Mouse (Mus musculus) liver, adult 2 months (tissue): ENCODE results near the gene Rab11fip4. TPM values are rescaled to one million over a fixed set of nuclear protein-coding genes. Genes with fewer than 3 reads are reported as not detected.
A peak's percentile ranks its signal among the peaks of the same experiment; 100 is the strongest.

Experiments used
- DNase-seq: peaks from one replicate; pipeline ENCODE4 v3.0.0-alpha.2; 2011; ENCODE audit warnings: low read depth, low spot score; ENCODE audit errors: extremely low read depth
- H3K27ac ChIP-seq: fragments of 200-500 bp; replicated peaks from 2 replicates; pipeline ENCODE4 v1.5.1; 2012; ENCODE audit warnings: low read depth, mild to moderate bottlenecking, control low read depth, inconsistent platforms, low read length; ENCODE audit not compliant: insufficient read depth
- H3K27me3 ChIP-seq: fragments of 200-500 bp; 2 replicates; pipeline ENCODE4 v1.6.1; 2012; ENCODE audit warnings: mild to moderate bottlenecking, moderate library complexity, low read length, inconsistent platforms; ENCODE audit not compliant: control insufficient read depth, insufficient read depth
- H3K36me3 ChIP-seq: fragments of 200-500 bp; 2 replicates; pipeline ENCODE4 v1.6.1; 2012; ENCODE audit warnings: low read length, inconsistent platforms; ENCODE audit not compliant: control insufficient read depth, insufficient read depth
- H3K4me1 ChIP-seq: fragments of 200-500 bp; 2 replicates; pipeline ENCODE4 v1.6.1; 2011; ENCODE audit warnings: low read length; ENCODE audit not compliant: control insufficient read depth, insufficient read depth
- H3K4me3 ChIP-seq: fragments of 200-500 bp; 2 replicates; pipeline ENCODE4 v1.5.1; 2011; ENCODE audit warnings: low read depth, mild to moderate bottlenecking, control low read depth, low read length, moderate library complexity; ENCODE audit not compliant: insufficient read depth
- H3K79me2 ChIP-seq: fragments of 200-500 bp; 2 replicates; pipeline ENCODE4 v1.6.1; 2012; ENCODE audit warnings: inconsistent platforms, mild to moderate bottlenecking, low read length, moderate library complexity; ENCODE audit not compliant: control insufficient read depth, insufficient read depth
- H3K9ac ChIP-seq: fragments of 200-500 bp; 2 replicates; pipeline ENCODE4 v1.6.1; 2012; ENCODE audit warnings: low read depth, mild to moderate bottlenecking, control low read depth, inconsistent platforms, low read length
- CTCF ChIP-seq: fragments of 200-500 bp; IDR thresholded peaks from 2 replicates; pipeline ENCODE4 v1.5.1; 2011; ENCODE audit warnings: low read depth, low read length, control low read depth
- POLR2A ChIP-seq: fragments of 200-500 bp; IDR thresholded peaks from 2 replicates; pipeline ENCODE4 v1.6.1; 2011; ENCODE audit warnings: low read length, control low read depth; ENCODE audit not compliant: insufficient read depth; ENCODE audit errors: extremely low read depth
- WGBS: fragments of 180-500 bp; shearing (Covaris S2); methylation state at CpG from one replicate; pipeline ENCODE4 v1.1.7; 2018; 5-methylcytosine and 5-hydroxymethylcytosine counted together
- polyA plus RNA-seq: library from polyadenylated mRNA; depleted of rRNA; stranded (reverse); fragments of >200 nt; gene quantifications from 2 replicates; pipeline ENCODE4 v1.2.3, GENCODE M21; 2012
- total RNA-seq: library from RNA; depleted of rRNA; stranded (reverse); fragments of >200 nt; gene quantifications from 2 replicates; pipeline ENCODE4 v1.2.3, GENCODE M21; 2014

Gene Rab11fip4
- total and polyA plus RNA-seq, 2 experiments = 3.1 to 8.1 TPM

GRCm38 (mm10) chr11:79725005-79725404 lies 134.0 kb downstream of the Rab11fip4 start:
- peak; percentile 90 for DNase-seq
- WGBS = 39% methylated on average over 6 of the region's 6 CpGs

GRCm38 (mm10) chr11:79729231-79730047 lies 138.4 kb downstream of the Rab11fip4 start:
- TF ChIP-seq POLR2A = no peak
- no peak for TF ChIP-seq CTCF
- Histone ChIP-seq H3K9ac (no peak overlapping the region), H3K4me1 (peaks cover 12% of the 10 kb centered on the region), H3K27ac (no peak overlapping the region), H3K36me3 (peaks cover 13% of the 10 kb centered on the region; the same call in 1 of the 2 replicates), H3K4me3 (no peak overlapping the region), H3K27me3 (no peaks in the 10 kb centered on the region), H3K79me2 (peaks cover 18% of the 10 kb centered on the region; the same call in 1 of the 2 replicates)
- 36% methylated on average over 13 of the region's 13 CpGs for WGBS
- peak; percentile 48 for DNase-seq

More at GRCm38 (mm10) chr11:79725005-79725404, 134.0 kb downstream of the Rab11fip4 start:
- no peaks in the 10 kb centered on the region for H3K27me3 ChIP-seq
- TF ChIP-seq CTCF (no peak), POLR2A (no peak)
- no peak overlapping the region for H3K4me3 ChIP-seq
- H3K79me2 ChIP-seq = peaks cover 25% of the 10 kb centered on the region; the same call in 1 of the 2 replicates
- H3K4me1 ChIP-seq = peaks cover 41% of the 10 kb centered on the region
- no peak overlapping the region for H3K9ac ChIP-seq
- H3K27ac ChIP-seq = peak overlapping the region; percentile 53
- H3K36me3 ChIP-seq = peaks cover 4% of the 10 kb centered on the region; the same call in 1 of the 2 replicates

GRCm38 (mm10) chr11:79730462-79730861 lies 139.4 kb downstream of the Rab11fip4 start:
- H3K4me3 ChIP-seq = no peak overlapping the region
- no peak overlapping the region for H3K9ac ChIP-seq
- H3K36me3 ChIP-seq = peaks cover 15% of the 10 kb centered on the region; the same call in 1 of the 2 replicates
- peaks cover 4% of the 10 kb centered on the region for H3K4me1 ChIP-seq
- TF ChIP-seq CTCF (no peak), POLR2A (no peak)
- peaks cover 14% of the 10 kb centered on the region; the same call in 1 of the 2 replicates for H3K79me2 ChIP-seq
- H3K27ac ChIP-seq = no peak overlapping the region
- WGBS = 100% methylated on average over 2 of the region's 2 CpGs
- H3K27me3 ChIP-seq = no peaks in the 10 kb centered on the region
- no peak for DNase-seq

- peaks cover 15% of the 10 kb centered on the region; the same call in 1 of the 2 replicates for H3K36me3 ChIP-seq
- no peak overlapping the region for H3K9ac ChIP-seq
- peaks cover 6% of the 10 kb centered on the region for H3K4me1 ChIP-seq
- 94% methylated on average over 5 of the region's 5 CpGs for WGBS
- H3K4me3 ChIP-seq = no peak overlapping the region
- H3K27ac ChIP-seq = no peak overlapping the region
- H3K79me2 ChIP-seq = peaks cover 4% of the 10 kb centered on the region; the same call in 1 of the 2 replicates
- DNase-seq = no peak
- no peaks in the 10 kb centered on the region for H3K27me3 ChIP-seq
- TF ChIP-seq POLR2A (no peak), CTCF (no peak)
Measured at GRCm38 (mm10) chr11:79731476-79731875, 140.5 kb downstream of the Rab11fip4 start.

- Histone ChIP-seq H3K4me3 (no peak overlapping the region), H3K79me2 (no peaks in the 10 kb centered on the region), H3K4me1 (peaks cover 17% of the 10 kb centered on the region), H3K9ac (no peak overlapping the region), H3K27ac (no peak overlapping the region), H3K36me3 (peaks cover 12% of the 10 kb centered on the region; the same call in 1 of the 2 replicates), H3K27me3 (no peaks in the 10 kb centered on the region)
- 58% methylated on average over 6 of the region's 6 CpGs for WGBS
- TF ChIP-seq CTCF (no peak), POLR2A (no peak)
- peak; percentile 69 for DNase-seq
Measured at GRCm38 (mm10) chr11:79733013-79733412, 142.0 kb downstream of the Rab11fip4 start.
